Mouse (Mus musculus): ENCODE data around the gene Ski.
A peak's percentile ranks its signal among the peaks of the same experiment; 100 is the strongest.

DNA sequence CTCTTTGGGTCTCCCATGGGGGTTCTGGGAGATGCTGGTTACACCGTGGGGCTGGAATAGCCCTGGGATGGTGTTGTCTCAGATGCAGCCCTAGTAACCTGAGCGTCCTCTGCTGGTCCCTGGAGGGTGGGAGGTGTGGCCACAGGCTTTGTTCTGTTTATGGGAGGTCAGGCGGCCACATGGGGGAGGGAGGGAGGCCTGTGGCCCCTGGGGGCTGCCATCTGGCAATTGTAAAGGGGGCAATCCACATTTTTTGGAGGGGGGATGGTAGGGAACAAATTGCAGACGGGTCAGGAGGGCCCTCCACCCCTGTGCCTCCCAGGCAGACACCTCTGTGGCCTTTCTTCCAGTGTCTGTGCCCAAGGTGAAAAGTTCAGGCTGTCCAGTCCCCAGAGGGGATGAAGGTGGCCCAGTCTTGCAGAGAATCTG, 32.7 kb downstream of the Ski start:
- no peak for TF ChIP-seq CTCF (conservative IDR thresholded peaks at IDR 0.05; ENCODE audit: low read length)
- TF ChIP-seq NANOG (IDR thresholded peaks at IDR 0.05; ENCODE audit: borderline replicate concordance, low read length), result peak; percentile 52; the same call in 1 of the 2 replicates

Data from E14TG2a.4 (cell line).